Mouse (Mus musculus): ENCODE data around the gene Umad1. TPM values are rescaled to one million over a fixed set of nuclear protein-coding genes. Genes with fewer than 3 reads are reported as not detected.
A peak's percentile ranks its signal among the peaks of the same experiment; 100 is the strongest.

Umad1 gene
- total and polyA plus RNA-seq, 3 experiments, result 7.6 to 17.5 (median 10.0) TPM

DNA sequence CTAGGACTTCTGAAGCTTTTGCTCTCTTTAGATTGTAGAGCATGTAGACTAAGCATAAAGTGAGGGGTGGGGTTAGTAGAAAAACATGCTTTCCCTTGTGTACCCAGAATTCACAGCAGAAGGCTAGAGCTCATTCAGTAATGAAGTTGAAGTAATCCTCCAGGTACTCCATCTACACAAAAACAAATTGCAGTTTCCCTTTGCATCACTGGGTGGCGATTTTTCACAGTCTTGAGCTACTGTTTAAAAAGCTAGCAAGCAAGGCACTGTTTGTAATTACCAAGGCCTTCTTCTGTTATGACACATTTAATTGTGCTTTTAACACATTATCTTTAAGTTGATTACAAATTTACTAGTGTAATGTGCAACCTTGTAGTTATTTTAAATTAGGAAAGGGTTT, 16.0 kb downstream of the Umad1 start (continued):
- TF ChIP-seq POLR2AphosphoS2 (IDR thresholded peaks at IDR 0.05; ENCODE audit: low read depth, low read length) (no peak), MEF2A (IDR thresholded peaks at IDR 0.05; ENCODE audit: borderline replicate concordance, low read depth, low read length) (no peak), CTCF (conservative IDR thresholded peaks at IDR 0.05 in 1 of 2, IDR thresholded peaks at IDR 0.05 in 1 of 2; ENCODE audit: low read depth in 2 of 2, low read length in 2 of 2) (peak; percentile 13 to 83; a peak in 2 of 4 replicates), MAZ (IDR thresholded peaks at IDR 0.05; ENCODE audit: low read depth, low read length) (no peak), USF2 (conservative IDR thresholded peaks at IDR 0.05; ENCODE audit: low read depth, low read length) (no peak), BHLHE40 (IDR thresholded peaks at IDR 0.05; ENCODE audit: low read depth, low read length) (no peak), E2F4 (IDR thresholded peaks at IDR 0.05; ENCODE audit: insufficient replicate concordance, low read depth, low read length) (no peak), GABPA (IDR thresholded peaks at IDR 0.05; ENCODE audit: insufficient replicate concordance, low read depth, low read length) (no peak)

DNA sequence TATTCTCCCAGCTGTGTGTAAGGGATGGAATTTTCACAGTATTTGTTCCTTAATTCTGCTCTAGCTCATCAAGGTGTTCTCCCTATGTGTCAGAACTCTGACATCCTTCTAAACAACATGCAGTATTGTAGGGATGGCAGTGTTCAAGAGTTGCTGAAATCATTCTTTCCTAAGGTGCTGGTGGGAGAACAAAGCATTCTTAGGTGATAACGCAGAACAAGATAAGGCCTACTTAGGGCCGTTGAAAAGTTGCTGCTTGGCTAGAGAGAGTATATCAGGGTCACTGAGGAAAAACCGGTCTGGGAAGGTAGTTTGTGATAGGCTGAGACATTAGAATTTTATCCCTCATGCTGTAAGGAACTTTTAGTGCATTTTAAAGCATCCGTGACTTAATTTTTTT, 17.3 kb downstream of the Umad1 start:
- no peak overlapping the region for H3K4me3 ChIP-seq (replicated peaks in 1 of 3; ENCODE audit: low read depth in 2 of 3, low read length in 2 of 3, poor library complexity in 1 of 3)
- in situ Hi-C loops (cut with MboI; ENCODE audit: low pct_ligation_motif_present, low pct_unique_long_range_greater_than_20kb, low sequenced_read_pairs) (loop anchor here (25.0 kb wide), 1 partner anchor 411 kb away; no protein-coding TSS in a partner anchor), dilution Hi-C loops (cut with MboI; ENCODE audit: extremely low pct_ligation_motif_present, extremely low pct_unique_long_range_greater_than_20kb, low sequenced_read_pairs) (no loop called here)
- DNase-seq (ENCODE audit: extremely low read depth), result no peak
- H3K9ac ChIP-seq (ENCODE audit: insufficient read depth, low read depth), result no peak overlapping the region
- peaks cover 7 to 18% of the 10 kb centered on the region in 2 experiments for H3K36me3 ChIP-seq (replicated peaks in 1 of 2; ENCODE audit: control insufficient read depth in 1 of 2, insufficient read depth in 1 of 2, low read length in 1 of 2)
- no peak overlapping the region for H3K4me2 ChIP-seq (ENCODE audit: insufficient read depth, low read depth, poor library complexity, severe bottlenecking)
- H3K9me3 ChIP-seq (replicated peaks; ENCODE audit: low read length), result peaks cover 4% of the 10 kb centered on the region
- H3K4me1 ChIP-seq (ENCODE audit: control insufficient read depth in 1 of 2, insufficient read depth in 2 of 2), result peaks cover 0 to 22% of the 10 kb centered on the region in 2 experiments; a peak in 2 of 4 replicates
- no peaks in the 10 kb centered on the region for H3K79me2 ChIP-seq (replicated peaks; ENCODE audit: control insufficient read depth, extremely low read depth, insufficient read depth, poor library complexity, severe bottlenecking)
- H3K27ac ChIP-seq (ENCODE audit: insufficient read depth, low read depth), result no peak overlapping the region
- H3K27me3 ChIP-seq (replicated peaks), result no peaks in the 10 kb centered on the region
- TF ChIP-seq BHLHE40 (IDR thresholded peaks at IDR 0.05; ENCODE audit: low read depth, low read length) (no peak), NELFE (IDR thresholded peaks at IDR 0.05; ENCODE audit: low read depth, low read length) (no peak), MYC (IDR thresholded peaks at IDR 0.05; ENCODE audit: low read depth, low read length) (no peak), EP300 (IDR thresholded peaks at IDR 0.05; ENCODE audit: low read length) (no peak), KAT2A (IDR thresholded peaks at IDR 0.05; ENCODE audit: insufficient replicate concordance, low read length) (no peak), E2F4 (IDR thresholded peaks at IDR 0.05; ENCODE audit: insufficient replicate concordance, low read depth, low read length) (no peak), ZC3H11A (IDR thresholded peaks at IDR 0.05; ENCODE audit: low read depth, low read length) (no peak)

DNA sequence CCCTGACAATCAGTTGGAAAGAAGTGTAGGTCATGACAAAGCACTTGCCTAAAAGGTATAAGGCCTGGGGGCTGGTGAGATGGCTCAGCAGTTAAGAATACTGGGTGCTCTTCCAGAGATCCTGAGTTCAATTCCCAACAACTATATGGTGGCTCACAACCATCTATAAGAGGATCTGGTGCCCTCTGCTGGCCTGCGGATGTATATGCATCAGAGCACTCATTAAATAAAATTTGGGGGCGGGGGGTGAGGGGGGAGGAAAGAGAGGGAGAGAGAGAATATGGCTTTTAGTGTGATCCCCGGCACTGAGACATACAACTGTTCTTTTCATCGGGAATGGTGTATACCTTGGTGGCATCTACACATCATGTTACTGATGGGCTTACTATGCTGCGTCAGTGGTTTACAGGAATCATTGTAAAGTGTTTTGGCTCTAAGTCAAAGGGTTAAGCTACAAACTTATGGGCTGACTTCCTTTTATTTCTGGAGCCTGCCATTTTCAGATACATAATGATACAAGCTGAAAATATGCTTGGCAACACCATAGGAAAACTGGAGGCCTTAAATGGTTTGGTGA, 19.4 kb downstream of the Umad1 start:
- no peaks in the 10 kb centered on the region for H3K27me3 ChIP-seq (replicated peaks)
- dilution Hi-C loops (cut with MboI; ENCODE audit: extremely low pct_ligation_motif_present, extremely low pct_unique_long_range_greater_than_20kb, low sequenced_read_pairs), result no loop called here
- H3K79me2 ChIP-seq (replicated peaks; ENCODE audit: control insufficient read depth, extremely low read depth, insufficient read depth, poor library complexity, severe bottlenecking), result no peaks in the 10 kb centered on the region
- H3K4me2 ChIP-seq (ENCODE audit: insufficient read depth, low read depth, poor library complexity, severe bottlenecking), result no peak overlapping the region
- in situ Hi-C loops (cut with MboI; ENCODE audit: low pct_ligation_motif_present, low pct_unique_long_range_greater_than_20kb, low sequenced_read_pairs), result loop anchor here (25.0 kb wide), 1 partner anchor 409 kb away; no protein-coding TSS in a partner anchor
- H3K9me3 ChIP-seq (replicated peaks; ENCODE audit: low read length), result peaks cover 4% of the 10 kb centered on the region
- peaks cover 7 to 15% of the 10 kb centered on the region in 2 experiments for H3K36me3 ChIP-seq (replicated peaks in 1 of 2; ENCODE audit: control insufficient read depth in 1 of 2, insufficient read depth in 1 of 2, low read length in 1 of 2)
- no peak overlapping the region for H3K27ac ChIP-seq (ENCODE audit: insufficient read depth, low read depth)
- H3K4me1 ChIP-seq (ENCODE audit: control insufficient read depth in 1 of 2, insufficient read depth in 2 of 2), result peaks cover 0 to 22% of the 10 kb centered on the region in 2 experiments; a peak in 2 of 4 replicates
- H3K9ac ChIP-seq (ENCODE audit: insufficient read depth, low read depth), result no peak overlapping the region
- peak; percentile 31 for DNase-seq (ENCODE audit: extremely low read depth)
- no peak overlapping the region for H3K4me3 ChIP-seq (replicated peaks in 1 of 3; ENCODE audit: low read depth in 2 of 3, low read length in 2 of 3, poor library complexity in 1 of 3)
- TF ChIP-seq BHLHE40 (IDR thresholded peaks at IDR 0.05; ENCODE audit: low read depth, low read length) (no peak), SMC3 (IDR thresholded peaks at IDR 0.05; ENCODE audit: low read depth, low read length) (peak; percentile 33; the same call in 1 of the 2 replicates), KAT2A (IDR thresholded peaks at IDR 0.05; ENCODE audit: insufficient replicate concordance, low read length) (no peak), CTCF (conservative IDR thresholded peaks at IDR 0.05 in 1 of 2, IDR thresholded peaks at IDR 0.05 in 1 of 2; ENCODE audit: low read depth in 2 of 2, low read length in 2 of 2) (peak; percentile 29 to 55; a peak in 3 of 4 replicates), MAFK (IDR thresholded peaks at IDR 0.05; ENCODE audit: insufficient replicate concordance, low read length) (peak; percentile 67; the same call in 1 of the 2 replicates), ZC3H11A (IDR thresholded peaks at IDR 0.05; ENCODE audit: low read depth, low read length) (no peak)

All from CH12.LX (cell line).